Mouse (Mus musculus): ENCODE measurements around the gene Ddias. TPM values are rescaled to one million over a fixed set of nuclear protein-coding genes. Genes with fewer than 3 reads are reported as not detected.

The Ddias gene
- total RNA-seq, 2 experiments from 2014 or later: 12.8 to 22.5 TPM

Other genes starting within 250 kb of the Ddias start
- gene Ankrd42, start 237.1 kb downstream of the Ddias start, total RNA-seq (2015): 0.07 TPM in 1 of 2 replicates, not detected in the other
- 0.20 TPM in 1 of 2 replicates, not detected in the other for gene Ankrd42, start 237.1 kb downstream of the Ddias start, total RNA-seq (2017)
- gene Pcf11, start 204.3 kb downstream of the Ddias start, total RNA-seq (2015): 89.8 and 91.8 TPM in 2 replicates
- 59.3 and 71.4 TPM in 2 replicates for gene Pcf11, start 204.3 kb downstream of the Ddias start, total RNA-seq (2017)
- 0.81 and 0.90 TPM in 2 replicates for gene Rab30, start 132.6 kb downstream of the Ddias start, total RNA-seq (2015)
- 0.08 and 0.41 TPM in 2 replicates for gene Rab30, start 132.6 kb downstream of the Ddias start, total RNA-seq (2017)
- 111 and 115 TPM in 2 replicates for gene Prcp, start 223 bp upstream of the Ddias start, total RNA-seq (2015)
- gene Prcp, start 223 bp upstream of the Ddias start, total RNA-seq (2017): 30.8 and 33.2 TPM in 2 replicates
- not detected in 2 replicates for gene Fam181b, start 205.6 kb upstream of the Ddias start, total RNA-seq (2015)
- not detected in 2 replicates for gene Fam181b, start 205.6 kb upstream of the Ddias start, total RNA-seq (2017)